Mouse (Mus musculus) megakaryocyte progenitor cell, adult 5-6 weeks (primary cell): Measurements from ENCODE around the gene Tmem30b. TPM values are rescaled to one million over a fixed set of nuclear protein-coding genes. Genes with fewer than 3 reads are reported as not detected.
"Not testable (repeated sequence)": the region's sequence is repeated elsewhere in the genome, so short reads cannot be mapped to it uniquely, and the experiment has no call there.

ENCODE experiments used
- ATAC-seq: replicated peaks from 2 replicates; pipeline ENCODE4 v1.8.0; 2016; ENCODE audit warnings: mild to moderate bottlenecking, moderate TSS enrichment, inconsistent platforms; ENCODE audit not compliant: poor library complexity
- total RNA-seq, 2 experiments: library from RNA; stranded (forward) in 1 of 2; stranded (reverse) in 1 of 2; fragments of 157-497, 149-512 nt in 1 of 2; fragments of 200-1000 nt in 1 of 2; gene quantifications; 2 replicates each; pipeline versions ENCODE4 v1.2.3 to v1.2.4; 2015 to 2017

The Tmem30b gene
- total RNA-seq (2015) (not detected in 2 replicates), total RNA-seq (2017) (not detected in 2 replicates)

DNA sequence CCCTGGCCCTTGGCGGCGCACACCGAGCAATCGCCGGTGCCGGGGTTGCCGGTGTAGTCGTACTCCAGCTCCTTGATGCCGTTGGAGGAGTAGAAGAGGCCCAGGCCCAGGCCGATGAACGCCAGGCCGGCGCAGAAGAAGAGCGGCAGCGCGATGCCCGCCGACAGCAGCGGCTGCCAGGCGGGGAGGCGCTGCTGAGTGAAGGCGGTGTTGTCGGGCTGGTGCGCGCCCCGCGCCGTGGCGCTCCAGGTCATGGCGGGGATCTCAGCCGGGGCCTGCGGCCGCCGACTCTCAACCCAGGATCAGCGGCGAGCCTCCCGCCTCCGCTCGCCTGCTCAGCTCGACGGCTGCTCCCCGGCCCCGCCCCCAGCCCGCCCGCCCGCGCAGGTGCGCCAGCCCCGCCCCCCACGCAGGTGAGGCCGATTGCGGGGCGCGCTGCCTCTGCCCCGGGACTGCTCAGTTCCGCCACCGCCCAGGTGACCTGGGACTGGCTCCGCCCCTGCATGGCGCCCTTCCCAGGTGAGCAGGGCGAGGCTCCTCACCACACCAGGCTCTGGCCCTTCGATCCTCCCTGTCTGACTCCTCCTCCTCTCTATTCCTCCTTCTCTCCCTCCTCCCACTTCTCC, at the start of gene Tmem30b:
Tmem30b (minus strand) TSS at position 307 of the 626 bp plus-strand sequence.
- 0 out of 2 replicates have a peak, but pooled peaks have one; percentile 20 for ATAC-seq

DNA sequence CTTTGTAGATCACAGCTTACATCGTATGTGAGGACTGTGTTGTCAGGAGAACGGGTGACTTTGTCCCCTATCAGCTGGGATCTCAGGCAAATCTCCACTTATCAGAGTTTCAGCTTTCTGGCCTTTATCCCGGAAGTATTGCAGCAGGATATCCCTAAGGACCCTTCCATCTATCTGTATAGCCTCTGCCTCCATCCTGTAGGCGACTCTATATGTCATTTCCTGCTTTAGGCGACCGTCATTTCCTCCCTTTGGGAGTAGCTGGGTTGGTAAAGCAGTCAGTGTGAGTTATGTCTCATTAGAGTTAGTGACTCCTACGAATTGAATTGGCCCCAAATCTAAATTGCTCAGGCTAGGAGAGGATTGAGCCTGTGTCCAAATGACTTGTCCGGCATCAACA, 49.0 kb upstream of the Tmem30b start:
- ATAC-seq, result no peak

DNA sequence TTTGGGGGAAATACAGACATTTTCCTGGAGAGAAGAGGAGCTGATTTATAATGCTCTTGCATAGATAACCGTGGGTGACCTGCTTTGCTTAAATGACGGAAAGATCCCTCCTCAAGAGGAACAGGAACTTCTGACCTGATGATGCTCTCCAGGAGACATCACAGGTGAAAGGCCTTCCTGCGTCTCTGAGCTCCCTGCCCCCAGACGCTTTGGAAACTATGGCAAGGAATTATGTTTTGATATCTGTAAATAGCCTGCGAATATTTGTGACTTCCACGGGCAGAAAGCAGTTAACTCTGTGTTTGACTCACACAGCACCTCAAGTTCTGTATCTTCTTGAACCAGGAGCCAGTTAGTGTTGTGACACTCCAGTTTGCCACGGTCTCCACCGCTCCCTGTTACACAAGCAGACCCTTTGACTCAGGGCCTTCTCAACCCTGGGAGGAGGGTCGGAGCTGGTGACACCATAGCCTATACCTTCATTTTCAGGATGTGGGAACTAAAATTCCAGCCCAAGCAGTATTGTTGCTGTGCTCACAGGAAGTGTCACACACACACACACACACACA, 48.1 kb upstream of the Tmem30b start:
- ATAC-seq, result peak; percentile 59

DNA sequence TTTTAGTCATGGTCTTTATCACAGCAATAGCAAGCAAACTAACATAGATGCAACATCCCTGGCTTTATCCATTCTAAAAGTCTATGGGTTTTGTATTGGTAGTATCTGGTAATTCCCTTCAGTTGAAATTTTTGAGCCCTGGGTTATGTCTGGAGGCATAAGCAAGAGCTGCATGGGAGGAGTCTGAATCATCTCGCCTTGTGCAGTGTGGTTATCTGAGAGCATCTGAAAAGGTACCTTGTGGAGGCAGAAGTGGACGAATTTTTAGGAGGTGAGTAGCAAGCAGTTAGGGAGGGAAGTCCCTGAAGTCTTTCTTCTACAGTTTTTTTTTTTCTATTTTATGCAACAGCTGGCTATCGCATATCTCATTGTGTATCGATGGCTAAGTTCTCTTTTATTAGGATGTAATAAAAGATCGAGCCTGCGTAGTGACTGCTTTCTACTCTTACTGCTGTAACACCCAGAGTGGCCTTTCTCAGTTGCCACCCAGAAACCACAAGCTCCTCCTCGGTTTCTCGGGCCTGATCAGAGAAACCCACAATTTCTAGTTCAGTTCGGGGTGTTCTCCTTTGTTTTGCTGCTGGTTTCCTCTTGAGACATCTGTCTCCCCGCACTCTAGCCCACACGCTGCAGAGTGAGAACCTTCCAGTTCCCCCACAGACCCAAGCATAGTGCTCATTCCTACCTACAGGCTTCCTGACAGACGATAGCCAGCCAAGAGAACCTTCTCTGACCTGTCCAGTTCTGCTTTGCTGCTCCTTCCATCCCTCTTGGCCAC, 47.0 kb upstream of the Tmem30b start:
- peak; percentile 73 for ATAC-seq

DNA sequence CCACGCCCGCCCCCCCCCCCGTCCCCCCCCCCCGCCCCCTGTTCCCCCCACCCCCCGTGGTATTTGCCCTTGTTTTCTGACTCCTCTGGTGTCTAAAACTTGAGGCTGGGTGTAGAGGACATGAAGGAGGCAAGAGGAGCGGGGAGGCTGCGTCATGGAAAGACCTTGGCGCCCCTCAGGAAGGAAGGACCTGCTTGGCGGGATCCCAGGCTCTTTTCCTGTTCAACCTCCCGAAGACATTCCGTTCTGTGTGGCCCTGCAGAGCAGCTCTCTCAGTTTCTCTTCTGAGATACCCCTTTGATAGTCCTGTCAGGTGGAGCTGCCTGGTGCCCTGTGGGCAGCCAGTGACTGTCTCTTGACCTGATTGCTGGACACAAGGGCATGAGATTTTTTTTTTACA, 45.4 kb upstream of the Tmem30b start:
- no peak for ATAC-seq

- ATAC-seq, result no peak
Measured at GRCm38 (mm10) chr12:73590627-73591276, 44.6 kb upstream of the Tmem30b start.

DNA sequence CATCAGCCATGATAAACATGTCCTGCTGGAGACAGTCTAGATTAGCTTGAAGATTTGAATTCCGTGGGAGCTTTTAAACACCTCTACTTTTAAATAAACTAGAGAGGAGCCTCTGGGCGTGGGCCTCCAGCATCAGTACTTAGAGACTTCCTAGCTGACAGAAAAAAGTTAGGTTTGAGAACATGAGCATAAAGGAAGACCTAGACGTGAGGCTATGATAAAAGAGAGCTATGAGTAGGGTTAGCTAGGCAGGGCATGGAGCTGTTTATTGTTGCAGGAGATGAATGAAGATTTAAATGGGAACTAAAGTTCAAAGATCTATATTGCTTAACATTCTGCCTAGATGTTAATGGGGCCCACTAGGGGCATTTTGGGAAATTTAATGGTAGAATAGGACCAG, 41.1 kb upstream of the Tmem30b start:
- no peak for ATAC-seq

- ATAC-seq, result no peak
Measured at GRCm38 (mm10) chr12:73585850-73586249, 39.7 kb upstream of the Tmem30b start.

DNA sequence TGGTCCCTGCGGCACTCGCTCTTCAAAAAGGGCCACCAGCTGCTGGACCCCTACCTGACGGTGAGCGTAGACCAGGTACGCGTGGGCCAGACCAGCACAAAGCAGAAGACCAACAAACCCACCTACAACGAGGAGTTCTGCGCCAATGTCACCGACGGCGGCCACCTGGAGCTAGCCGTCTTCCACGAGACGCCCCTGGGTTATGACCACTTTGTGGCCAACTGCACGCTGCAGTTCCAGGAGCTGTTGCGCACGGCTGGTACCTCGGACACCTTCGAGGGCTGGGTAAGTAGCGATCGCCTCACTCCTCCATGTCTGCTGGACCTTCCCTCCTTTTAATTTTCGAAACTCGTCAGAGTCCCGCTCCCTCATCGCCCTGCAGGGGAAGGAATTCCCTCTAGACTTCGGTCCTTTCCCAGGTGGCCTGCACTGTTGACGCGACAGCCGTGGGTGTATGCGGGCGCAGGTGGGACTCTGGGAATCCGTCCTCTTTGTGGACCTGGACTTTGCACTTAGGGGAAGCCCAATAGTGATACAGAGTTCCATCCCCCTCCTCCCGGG, 39.1 kb upstream of the Tmem30b start:
- peak; percentile 21 for ATAC-seq

GRCm38 (mm10) chr12:73584610-73585240, 38.5 kb upstream of the Tmem30b start, which contains the start of gene Prkch:
Gene Prkch, plus strand, starts transcription at chr12:73584796.
- peak; percentile 91 for ATAC-seq

GRCm38 (mm10) chr12:73583813-73584609, 37.8 kb upstream of the Tmem30b start:
- peak; percentile 52 for ATAC-seq

- ATAC-seq, result no peak
Measured at GRCm38 (mm10) chr12:73583318-73583717, 37.1 kb upstream of the Tmem30b start.

- no peak for ATAC-seq
Measured at GRCm38 (mm10) chr12:73580811-73581210, 34.6 kb upstream of the Tmem30b start.

GRCm38 (mm10) chr12:73578141-73578540, 31.9 kb upstream of the Tmem30b start:
- ATAC-seq, result no peak

DNA sequence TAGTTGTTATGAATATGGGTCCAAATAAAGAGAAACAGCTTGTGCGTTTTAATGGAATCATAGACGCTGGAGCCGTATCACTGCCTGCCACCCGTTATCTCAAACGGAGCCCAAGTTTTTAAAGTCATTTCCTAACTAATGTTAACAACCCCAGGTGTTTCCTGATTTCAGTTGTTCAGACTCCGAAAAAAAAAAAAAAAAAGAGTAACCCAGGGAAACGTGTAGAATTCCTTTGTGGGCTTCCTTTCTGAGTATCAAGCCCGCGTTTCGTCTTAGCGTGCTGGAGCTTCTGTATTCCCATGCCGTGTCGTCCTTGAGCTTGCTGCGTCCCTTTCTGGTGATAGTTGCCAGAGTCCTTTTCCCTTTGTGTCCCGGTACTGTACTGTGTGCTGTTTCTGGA, 28.4 kb upstream of the Tmem30b start:
- peak; percentile 74 for ATAC-seq

DNA sequence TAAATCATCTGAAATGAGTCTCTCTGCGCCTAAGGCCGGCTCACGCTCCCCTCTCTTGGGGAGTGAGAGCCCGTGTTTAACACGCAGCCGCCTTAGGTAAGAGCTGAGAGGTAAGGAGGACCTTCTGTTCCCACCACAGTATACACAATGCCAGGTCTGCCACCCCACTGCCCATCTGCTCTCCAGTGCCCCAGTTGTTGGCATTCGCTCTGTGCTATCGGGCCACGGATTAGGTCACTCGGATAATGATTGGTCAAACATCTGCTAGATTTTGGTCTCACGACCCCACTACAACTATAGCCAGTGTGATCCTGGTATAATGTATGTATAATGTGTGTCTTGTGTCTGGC, 19.4 kb upstream of the Tmem30b start:
- ATAC-seq, result 0 out of 2 replicates have a peak, but pooled peaks have one; percentile 10

- ATAC-seq, result peak; percentile 56
Measured at GRCm38 (mm10) chr12:73564795-73565619, 18.8 kb upstream of the Tmem30b start.

DNA sequence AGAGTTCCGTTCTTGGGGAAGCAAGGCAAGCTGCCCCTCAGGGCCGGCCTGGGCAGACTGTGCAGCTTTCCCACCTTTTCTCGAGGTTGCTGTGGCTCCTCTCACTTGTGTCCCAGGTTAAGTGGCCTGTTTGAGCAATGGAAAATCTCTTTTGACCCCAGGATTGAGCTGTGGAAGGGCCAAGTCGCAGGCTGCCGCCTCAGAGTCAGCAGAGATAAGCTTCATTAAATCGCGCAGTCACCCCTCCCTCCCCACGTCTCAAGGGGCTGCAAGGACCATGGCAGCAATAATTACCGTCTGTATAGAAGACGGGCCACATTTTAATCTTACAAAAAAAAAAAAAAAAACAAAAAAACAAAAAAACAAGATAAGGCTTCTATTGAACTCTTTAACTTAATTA, 18.0 kb upstream of the Tmem30b start:
- ATAC-seq, result no peak; the same call in 1 of the 2 replicates

GRCm38 (mm10) chr12:73563122-73563521, 16.9 kb upstream of the Tmem30b start:
- not testable (repeated sequence) for ATAC-seq
